Mouse (Mus musculus) embryo, embryonic 10 days (tissue): ENCODE data around the gene Cdkn2aipnl.

ENCODE experiments used
- DNase-seq: peaks from one replicate; pipeline ENCODE4 v3.0.0-alpha.2; 2015; ENCODE audit warnings: low spot score

Cdkn2aipnl gene

DNA sequence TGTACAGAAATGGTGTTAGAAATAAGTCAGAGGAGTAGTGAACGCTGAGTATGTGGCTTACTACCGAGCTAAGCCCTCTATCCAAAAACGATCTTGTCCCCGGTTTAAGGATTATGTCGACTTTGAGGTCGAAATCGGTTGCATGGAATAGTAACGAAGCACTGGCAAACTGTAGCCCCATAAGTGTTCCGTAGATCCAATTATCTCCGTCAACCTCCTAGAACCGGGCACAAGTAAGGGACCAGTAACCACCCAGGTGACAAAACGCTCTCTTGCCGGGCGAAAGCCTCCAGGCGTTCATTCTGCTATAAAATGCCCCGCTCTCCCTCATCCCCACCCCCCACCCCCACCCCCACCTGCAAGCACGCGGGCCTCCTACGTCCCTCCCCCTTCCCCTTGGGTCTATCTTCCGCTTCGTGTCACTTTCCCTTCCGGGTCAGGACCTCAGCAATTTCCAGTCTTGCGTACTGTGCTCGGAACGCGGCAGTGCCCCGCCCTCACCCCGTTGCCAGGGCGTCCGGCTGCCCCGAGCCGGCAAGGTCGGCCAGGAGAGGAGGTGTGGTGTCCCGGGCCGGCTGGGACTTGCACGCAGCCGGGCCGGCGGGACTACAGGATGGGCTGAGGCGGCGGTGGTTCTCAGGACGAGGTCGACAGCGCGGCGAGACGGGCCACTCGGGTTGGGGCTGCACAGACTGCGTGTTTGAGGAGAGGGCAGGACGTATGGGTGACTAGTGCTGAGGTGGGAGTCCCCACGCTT, 36.5 kb downstream of the Cdkn2aipnl start, which contains the start of gene Cdkl3:
TSS of gene Cdkl3 (plus strand) at position 450 of the 757 bp plus-strand sequence.
- DNase-seq, result peak; percentile 99

DNA sequence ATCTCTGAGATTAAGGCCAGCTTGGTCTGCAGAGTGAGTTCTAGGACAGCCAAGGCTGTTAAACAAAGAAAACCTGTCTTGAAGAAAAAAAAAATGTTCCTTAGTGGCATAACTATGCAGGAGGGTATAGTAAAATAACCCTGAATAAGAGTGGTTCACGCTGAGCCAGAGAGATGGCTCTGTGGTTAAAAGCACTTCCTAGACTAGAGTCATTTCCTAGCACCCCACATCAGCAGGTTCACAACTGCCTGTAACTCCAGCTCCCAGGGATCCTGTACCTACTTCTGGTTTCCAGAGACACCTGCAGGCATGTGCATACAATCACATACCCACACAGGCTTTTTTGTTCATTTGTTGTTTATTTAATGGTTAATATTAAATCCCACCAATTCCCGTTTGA, 38.1 kb downstream of the Cdkn2aipnl start:
- DNase-seq, result no peak

DNA sequence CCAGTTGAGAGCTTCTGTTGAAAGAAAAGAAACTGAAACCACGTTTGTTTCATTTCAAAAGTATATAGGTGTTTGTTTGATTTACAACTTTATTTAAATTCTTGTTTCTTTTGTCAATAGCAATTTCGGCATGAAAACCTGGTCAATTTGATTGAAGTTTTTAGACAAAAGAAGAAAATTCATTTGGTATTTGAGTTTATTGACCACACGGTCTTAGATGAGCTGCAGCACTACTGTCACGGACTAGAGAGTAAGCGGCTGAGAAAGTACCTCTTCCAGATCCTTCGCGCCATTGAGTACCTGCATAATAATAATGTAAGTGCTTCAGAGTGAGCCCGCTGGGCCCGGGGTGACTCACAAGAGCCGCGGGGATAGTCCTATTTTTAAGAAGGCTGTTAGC, 43.5 kb downstream of the Cdkn2aipnl start:
- no peak for DNase-seq

DNA sequence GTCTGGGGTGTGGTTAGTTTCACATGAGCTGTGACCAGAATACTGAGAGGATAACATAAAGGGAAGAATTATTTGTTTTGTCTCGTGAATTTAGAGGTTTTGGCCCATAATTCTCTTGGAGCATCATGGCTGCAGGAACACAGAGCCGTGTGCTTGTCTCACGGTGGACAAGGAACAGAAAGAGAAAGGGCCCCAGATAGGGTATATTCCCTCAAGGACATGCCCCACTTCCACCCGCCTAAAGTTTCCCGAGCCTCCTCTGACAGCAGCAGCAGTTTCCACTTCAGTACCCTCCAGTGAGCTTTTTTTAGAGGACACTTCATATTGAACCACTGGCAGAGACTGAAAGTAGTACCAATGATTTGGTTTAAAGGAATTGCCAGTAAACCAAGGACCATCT, 44.1 kb downstream of the Cdkn2aipnl start:
- DNase-seq, result no peak

DNA sequence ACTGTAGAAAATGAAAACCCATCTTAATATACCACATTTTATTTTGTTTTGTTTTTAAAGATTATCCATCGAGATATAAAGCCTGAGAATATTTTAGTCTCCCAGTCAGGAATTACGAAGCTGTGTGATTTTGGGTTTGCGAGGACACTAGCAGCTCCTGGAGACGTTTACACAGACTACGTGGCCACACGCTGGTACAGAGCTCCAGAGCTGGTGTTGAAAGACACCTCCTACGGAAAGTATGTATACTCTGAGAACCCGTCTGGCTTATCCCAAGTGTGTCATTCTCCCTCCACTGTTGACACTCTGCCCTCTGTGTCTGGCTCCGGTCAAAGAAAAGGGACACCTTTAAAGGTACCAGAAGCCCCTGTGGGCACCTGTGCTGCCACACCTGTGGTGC, 50.8 kb downstream of the Cdkn2aipnl start:
- no peak for DNase-seq
